Mouse (Mus musculus) c-Kit-positive CD71-positive TER-119-positive erythroid progenitor cells, embryonic 14.5 days (primary cell): ENCODE results near the gene C9.

ENCODE experiments used
- DNase-seq: peaks from one replicate; pipeline ENCODE4 v3.0.0-alpha.2; 2013; ENCODE audit warnings: low spot score

Gene C9

DNA sequence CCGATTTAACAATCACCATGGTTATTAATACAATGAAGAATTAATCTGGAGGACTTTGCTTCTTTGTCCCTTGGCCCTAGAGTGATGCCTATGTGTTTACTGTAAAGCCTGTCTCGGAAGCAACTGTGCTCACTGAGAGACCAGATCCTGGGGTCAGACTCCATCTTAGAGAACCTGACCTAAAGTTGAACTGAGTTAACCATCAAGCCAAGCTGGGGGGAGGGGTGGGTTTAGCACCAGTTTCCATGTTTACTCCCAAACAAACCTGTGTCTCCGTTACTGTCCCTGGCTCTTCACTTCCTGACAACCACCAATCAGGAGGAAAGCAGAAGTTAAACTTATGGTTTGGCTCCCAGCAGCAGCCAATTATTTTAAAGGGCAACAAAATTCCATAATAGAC is 38.4 kb downstream of the C9 start:
- no peak for DNase-seq

- DNase-seq, result no peak
These were observed 47.3 kb downstream of the C9 start for GRCm38 (mm10) chr15:6492386-6492785.

DNA sequence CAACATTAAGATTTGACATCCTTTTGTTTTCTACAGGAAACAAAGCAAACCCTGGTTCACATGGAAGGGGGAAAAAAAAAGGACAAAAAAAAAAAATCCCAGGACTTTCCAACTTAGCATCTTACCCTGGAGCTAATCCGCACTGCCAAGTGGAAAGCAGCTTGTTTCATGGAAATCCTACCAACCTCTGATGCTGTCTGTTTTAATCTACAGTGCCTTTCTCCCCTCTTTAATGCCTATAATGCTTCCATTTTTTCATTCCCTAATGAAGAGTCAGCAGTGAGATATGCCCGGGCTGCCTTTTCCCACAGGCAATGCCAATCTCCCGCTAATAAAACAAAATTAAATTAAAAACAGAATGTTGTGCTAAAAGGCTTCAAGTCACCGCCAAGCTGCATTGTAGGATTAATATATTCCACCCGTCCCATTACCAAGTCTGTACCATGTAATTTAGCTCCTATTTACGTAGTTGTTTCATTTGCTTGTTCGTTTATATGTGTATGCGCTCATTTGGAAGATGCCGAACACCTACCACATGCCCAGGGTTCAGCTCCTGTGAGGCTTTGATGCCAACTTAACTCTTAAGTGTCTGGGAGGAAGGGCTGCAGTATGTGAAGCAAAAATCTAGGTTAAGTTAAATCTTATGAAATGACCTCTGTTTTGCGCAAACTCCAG is 53.4 kb downstream of the C9 start:
- DNase-seq, result no peak

DNA sequence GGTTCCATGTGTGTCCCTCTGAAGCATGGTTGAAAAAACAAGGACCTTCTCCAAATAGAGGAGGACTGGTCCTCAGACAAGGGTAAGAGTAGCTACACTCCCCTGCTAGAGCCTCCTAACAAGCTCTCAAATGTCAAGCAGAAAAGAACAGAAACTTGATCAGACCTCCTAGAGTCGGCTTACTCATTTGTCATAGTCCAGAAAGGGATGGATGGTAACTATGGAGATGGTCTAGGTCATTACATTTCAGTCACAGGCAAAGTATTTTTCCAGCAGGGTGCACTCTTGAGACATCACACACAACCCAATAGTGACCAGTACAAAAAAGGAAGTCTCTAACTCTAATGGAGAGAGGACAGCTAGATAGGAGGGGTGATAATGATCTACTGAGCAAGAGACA is 55.7 kb downstream of the C9 start:
- no peak for DNase-seq

DNA sequence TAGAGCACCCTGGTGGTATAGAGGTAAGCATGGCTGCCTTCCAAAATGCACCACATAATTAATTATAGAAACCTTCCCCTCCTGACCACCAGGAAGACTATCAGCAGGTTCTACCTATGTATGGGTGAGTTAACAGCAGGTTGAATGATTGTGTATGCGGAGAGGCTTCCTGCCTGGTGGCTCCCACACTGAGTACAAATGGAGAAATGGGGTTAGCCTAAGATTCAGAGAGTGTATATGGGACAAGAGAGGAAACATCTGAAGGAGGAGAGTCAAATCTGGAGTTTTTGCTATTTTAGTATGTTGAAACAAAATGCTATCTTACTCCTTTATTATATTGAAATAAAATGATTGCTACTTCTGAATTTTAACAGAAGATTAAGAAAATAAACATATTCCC is 72.4 kb downstream of the C9 start:
- no peak for DNase-seq

GRCm38 (mm10) chr15:6519417-6520255 is 74.5 kb downstream of the C9 start:
- DNase-seq, result no peak

GRCm38 (mm10) chr15:6520505-6521155 is 75.5 kb downstream of the C9 start:
- peak; percentile 64 for DNase-seq

- DNase-seq, result no peak
These were observed 77.6 kb downstream of the C9 start, which contains the start of gene Fyb for GRCm38 (mm10) chr15:6522653-6523167. TSS of gene Fyb (plus strand) at chr15:6522853.

DNA sequence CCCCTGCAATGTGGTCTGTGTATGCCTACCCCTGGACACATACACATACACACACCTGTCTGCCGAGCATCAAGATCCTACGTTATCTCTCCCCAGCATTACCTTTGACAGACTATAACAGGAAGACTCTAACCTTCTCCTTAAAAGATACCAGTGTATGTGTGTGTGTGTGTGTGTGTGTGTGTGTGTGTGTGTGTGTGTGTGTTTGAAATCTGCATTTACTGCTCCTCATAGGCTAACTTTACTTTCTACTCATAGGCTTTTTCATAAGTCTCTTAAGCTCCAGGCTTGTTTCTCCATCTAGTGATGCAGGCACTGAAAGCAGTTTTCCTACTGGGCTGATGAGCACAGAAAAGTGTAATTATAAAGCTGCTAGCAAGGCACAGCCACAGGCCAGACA is 79.7 kb downstream of the C9 start:
- DNase-seq, result no peak

- no peak for DNase-seq
These were observed 80.3 kb downstream of the C9 start for GRCm38 (mm10) chr15:6525386-6525785.

DNA sequence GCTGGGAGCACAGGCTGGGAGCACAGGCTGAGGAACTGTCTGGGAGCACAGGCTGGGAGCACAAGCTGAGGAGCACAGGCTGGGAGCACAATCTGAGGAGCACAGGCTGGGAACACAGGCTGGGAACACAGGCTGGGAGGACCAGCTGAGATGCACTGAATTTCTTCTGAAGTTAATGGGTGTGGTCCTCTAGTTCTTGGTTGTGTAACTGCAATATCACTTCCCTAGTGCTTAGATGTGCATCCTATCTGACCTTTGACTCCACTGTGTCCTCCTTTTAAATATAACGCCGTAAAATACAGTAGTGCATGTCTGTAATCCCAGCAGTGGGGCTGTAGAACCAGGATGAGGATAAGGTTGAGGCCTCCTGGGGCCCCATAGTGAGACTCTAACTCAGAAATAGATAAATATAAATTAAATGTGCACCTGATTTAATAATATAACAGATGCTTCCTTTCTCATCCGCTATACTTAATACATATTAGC is 88.8 kb downstream of the C9 start:
- no peak for DNase-seq

GRCm38 (mm10) chr15:6534592-6534991 is 89.5 kb downstream of the C9 start:
- no peak for DNase-seq

- no peak for DNase-seq
These were observed 94.7 kb downstream of the C9 start for GRCm38 (mm10) chr15:6539639-6540338.
